Mouse (Mus musculus) heart, postnatal 0 days (tissue): ENCODE results near the gene Myo5c.

Experiments used
- CTCF ChIP-seq: IDR thresholded peaks from 2 replicates; pipeline ENCODE4 v1.5.1; 2016; ENCODE audit warnings: antibody characterized with exemption, control low read depth, low read depth
- EP300 ChIP-seq: IDR thresholded peaks from 2 replicates; pipeline ENCODE4 v1.6.1; 2016; ENCODE audit warnings: antibody characterized with exemption, low read depth

DNA sequence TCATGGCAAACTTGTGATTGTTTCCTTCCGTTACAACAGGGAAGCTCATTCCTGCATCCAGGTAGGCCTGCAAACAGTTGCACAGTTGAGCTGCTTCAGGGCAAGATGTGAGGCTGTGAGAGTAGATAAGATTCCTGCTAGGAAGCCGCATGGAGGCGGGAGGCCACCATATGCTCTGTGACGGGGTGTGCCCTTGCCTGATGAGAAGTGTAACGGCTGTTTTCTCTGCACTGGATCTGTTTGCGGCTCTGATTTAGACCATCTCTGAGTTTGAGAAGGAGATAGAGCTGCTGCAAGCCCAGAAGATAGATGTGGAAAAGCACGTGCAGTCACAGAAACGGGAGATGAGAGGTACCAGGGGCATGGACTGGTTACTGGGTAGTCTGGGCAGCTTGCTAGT, 51.8 kb downstream of the Myo5c start:
- TF ChIP-seq CTCF (no peak), EP300 (no peak)
